Mouse (Mus musculus): ENCODE measurements at regions not wholly inside any gene's neighbourhood (a gene's known extent, or its start where the extent isn't known, plus 50 kb on each side); places are given as distances from the start of the nearest gene placed in this dataset.

- TF ChIP-seq CTCF (IDR thresholded peaks at IDR 0.05) (no peak), EP300 (IDR thresholded peaks at IDR 0.05; ENCODE audit: insufficient read depth, low read depth, low read length) (no peak)
These were observed 181.5 kb downstream of the Sh3bp4 start for GRCm38 (mm10) chr1:89251753-89252152.

Measured in heart, adult 2 months (tissue).